ENCODE assay signal across 10 mouse cellular contexts in the genomic region with DNA sequence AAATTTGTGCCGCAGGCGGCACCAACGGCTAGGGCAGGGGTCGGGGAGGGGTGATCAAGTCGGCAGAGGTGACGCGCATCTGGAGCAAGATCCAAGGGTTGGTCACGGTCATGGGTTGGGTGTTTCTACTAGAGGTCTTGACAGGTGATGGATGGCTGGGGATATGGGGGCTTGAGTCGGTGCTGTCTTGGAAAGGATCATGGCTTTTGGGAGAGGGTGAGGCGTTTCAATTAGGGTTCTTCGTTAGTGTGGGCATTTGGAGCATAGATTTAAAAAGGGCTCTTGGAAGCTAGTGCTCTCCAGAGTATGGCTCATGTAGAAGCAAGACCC. TPM values are rescaled to one million over a fixed set of nuclear protein-coding genes. Genes with fewer than 3 reads are reported as not detected.
A peak's percentile ranks its signal among the peaks of the same experiment; 100 is the strongest.
DNase-seq lines count a peak whose midpoint lies in the region; ATAC-seq and TF ChIP-seq lines count a peak whose summit lies in the region.
"Had no signal": no experiment of that assay in that cellular context is flagged by ENCODE, and none has a peak within 500 bp of the region (broad histone marks: within the 10 kb centered on the region; RNA-seq: fewer than 3 reads in every experiment).

No protein-coding gene starts in this region.

- H3K9me3 ChIP-seq in heart, embryonic 16.5 days (replicated peaks; ENCODE audit: control insufficient read depth, low read length), result no peaks in the 10 kb centered on the region
- H3K9me3 ChIP-seq in MEL (replicated peaks; ENCODE audit: insufficient read depth, low read length), result no peaks in the 10 kb centered on the region
- H3K9me3 ChIP-seq in hindbrain, embryonic 10.5 days, result peaks cover 7% of the 10 kb centered on the region; the same call in 1 of the 2 replicates
- peaks cover 16% of the 10 kb centered on the region for H3K9me3 ChIP-seq in midbrain, embryonic 10.5 days (replicated peaks)

- H3K36me3 ChIP-seq in heart, embryonic 16.5 days (ENCODE audit: control insufficient read depth, insufficient read depth), result peaks cover 11% of the 10 kb centered on the region
- H3K36me3 ChIP-seq in MEL (ENCODE audit: control insufficient read depth in 1 of 2, insufficient read depth in 2 of 2, low read length in 2 of 2), result no peaks in the 10 kb centered on the region
- peaks cover 27% of the 10 kb centered on the region for H3K36me3 ChIP-seq in hindbrain, embryonic 10.5 days
- peaks cover 29% of the 10 kb centered on the region for H3K36me3 ChIP-seq in midbrain, embryonic 10.5 days

- 0 out of 2 replicates have a peak, but pooled peaks cover 2% of the 10 kb centered on the region for H3K4me1 ChIP-seq in heart, embryonic 16.5 days (ENCODE audit: control insufficient read depth, insufficient read depth, low read length)
- peaks cover 0 to 6% of the 10 kb centered on the region in 2 experiments; a peak in 2 of 4 replicates for H3K4me1 ChIP-seq in MEL (ENCODE audit: control insufficient read depth in 1 of 2, insufficient read depth in 2 of 2, low read length in 2 of 2)
- H3K4me1 ChIP-seq in hindbrain, embryonic 10.5 days (replicated peaks), result peaks cover 7% of the 10 kb centered on the region
- peaks cover 5% of the 10 kb centered on the region for H3K4me1 ChIP-seq in midbrain, embryonic 10.5 days

- no peaks in the 10 kb centered on the region for H3K27me3 ChIP-seq in heart, embryonic 16.5 days (ENCODE audit: control insufficient read depth, insufficient read depth, low read length)
- H3K27me3 ChIP-seq in MEL (ENCODE audit: control insufficient read depth in 1 of 2, insufficient read depth in 2 of 2, low read length in 2 of 2), result no peaks in the 10 kb centered on the region
- no peaks in the 10 kb centered on the region for H3K27me3 ChIP-seq in hindbrain, embryonic 10.5 days (ENCODE audit: insufficient read depth, poor library complexity, severe bottlenecking)
- H3K27me3 ChIP-seq in midbrain, embryonic 10.5 days (ENCODE audit: low read depth, poor library complexity, severe bottlenecking), result no peaks in the 10 kb centered on the region

- 21% methylated on average over 11 of the region's 11 CpGs for WGBS in heart, embryonic 16.5 days
- 32% methylated on average over 11 of the region's 11 CpGs for WGBS in hindbrain, embryonic 10.5 days
- WGBS in midbrain, embryonic 10.5 days, result 25% methylated on average over 11 of the region's 11 CpGs

- TF ChIP-seq CTCF in MEL (IDR thresholded peaks at IDR 0.05 in 2 of 3, conservative IDR thresholded peaks at IDR 0.05 in 1 of 3; ENCODE audit: control insufficient read depth in 1 of 3, insufficient read depth in 1 of 3, low read depth in 2 of 3, low read length in 3 of 3, poor library complexity in 1 of 3, severe bottlenecking in 1 of 3), result no peak

- DNase-seq in heart, adult 8-10 months (ENCODE audit: low spot score), result no peak
- no peak for DNase-seq in MEL (ENCODE audit: low read depth, low spot score)
- no peak for DNase-seq in hindbrain, embryonic 10.5 days (ENCODE audit: low spot score)
- DNase-seq in midbrain, embryonic 10.5 days (ENCODE audit: low spot score), result no peak
- DNase-seq in T-cell, adult 2 months (ENCODE audit: low spot score), result no peak
- no peak for DNase-seq in adrenal gland, adult 8-10 months
- no peak for DNase-seq in spleen, adult 12 weeks (ENCODE audit: low spot score)

- H3K9ac ChIP-seq in heart, embryonic 16.5 days (ENCODE audit: low read length), result peak overlapping the region; percentile 77
- peak overlapping the region; percentile 90 for H3K9ac ChIP-seq in MEL (ENCODE audit: control insufficient read depth, low read depth, low read length, poor library complexity, severe bottlenecking)

- ATAC-seq in heart, embryonic 16.5 days (replicated peaks; ENCODE audit: extremely low read depth, insufficient read depth, low FRiP score), result no peak

- no peak for TF ChIP-seq EP300 in MEL (IDR thresholded peaks at IDR 0.05; ENCODE audit: low read depth in 1 of 2, low read length in 2 of 2)

- H3K79me2 ChIP-seq in MEL (ENCODE audit: control insufficient read depth, insufficient read depth, low read length, poor library complexity), result peaks cover 6% of the 10 kb centered on the region

- peak overlapping the region; percentile 92 for H3K27ac ChIP-seq in heart, embryonic 16.5 days (ENCODE audit: low read length)
- 0 out of 2 replicates have a peak overlapping the region, but pooled peaks have one; percentile 8 for H3K27ac ChIP-seq in MEL (ENCODE audit: control insufficient read depth, low read depth, low read length)
- peak overlapping the region; percentile 95 for H3K27ac ChIP-seq in hindbrain, embryonic 10.5 days
- H3K27ac ChIP-seq in midbrain, embryonic 10.5 days (replicated peaks), result peak overlapping the region; percentile 94

- TF ChIP-seq POLR2A in MEL (IDR thresholded peaks at IDR 0.05; ENCODE audit: control insufficient read depth in 1 of 2, insufficient read depth in 1 of 2, low read depth in 1 of 2, low read length in 2 of 2, poor library complexity in 1 of 2), result no peak; a peak in 1 of 4 replicates

- peak overlapping the region; percentile 75 for H3K4me2 ChIP-seq in heart, embryonic 16.5 days (ENCODE audit: low read depth, low read length)

- peak overlapping the region; percentile 57 for H3K4me3 ChIP-seq in heart, embryonic 16.5 days (ENCODE audit: low read length)
- H3K4me3 ChIP-seq in MEL (ENCODE audit: control insufficient read depth in 1 of 2, insufficient read depth in 1 of 2, low read depth in 2 of 2, low read length in 2 of 2), result peak overlapping the region; percentile 79 to 86
- H3K4me3 ChIP-seq in hindbrain, embryonic 10.5 days, result peak overlapping the region; percentile 65
- H3K4me3 ChIP-seq in midbrain, embryonic 10.5 days, result peak overlapping the region; percentile 65

- no peak for TF ChIP-seq RAD21 in MEL (IDR thresholded peaks at IDR 0.05; ENCODE audit: low read depth, low read length)

TF ChIP-seq in MEL, 35 proteins besides CTCF, POLR2A, EP300 and RAD21 (continues in another document):
- no peak for TF ChIP-seq SIN3A (IDR thresholded peaks at IDR 0.05; ENCODE audit: low read length)
- TF ChIP-seq NELFE (IDR thresholded peaks at IDR 0.05; ENCODE audit: low read depth, low read length), result no peak
- TF ChIP-seq CHD1 (IDR thresholded peaks at IDR 0.05; ENCODE audit: low read depth, low read length), result no peak
- TF ChIP-seq POLR2AphosphoS2 (IDR thresholded peaks at IDR 0.05; ENCODE audit: low read length), result no peak
- TF ChIP-seq KAT2A (conservative IDR thresholded peaks at IDR 0.05; ENCODE audit: low read depth, low read length), result no peak
- no peak for TF ChIP-seq MEF2A (IDR thresholded peaks at IDR 0.05; ENCODE audit: extremely low read depth, insufficient replicate concordance, low read depth, low read length, poor library complexity, severe bottlenecking)

RNA-seq across cellular contexts. Expression of a gene that starts 0.2 kb away (rescaled TPM):
- not detected in 2 replicates for polyA plus RNA-seq in heart, embryonic 16.5 days (2015; fragmentation: Nextera tagmentation; extraction: Ambion mirVana)
- not detected for total RNA-seq in heart, adult 8-10 months (2022)
- total RNA-seq in MEL (2012; rRNA removed), result 0.36 TPM in 1 of 2 replicates, not detected in the other
- polyA plus RNA-seq in MEL (2012; ENCODE audit: insufficient read depth in 1 of 2, insufficient read length in 2 of 2, low read depth in 1 of 2, low replicate concordance in 2 of 2, missing spikeins in 1 of 2), result 10 to 100 TPM in 1 of 2 experiments, not detected in 1; 11.0 TPM
- polyA plus RNA-seq in hindbrain, embryonic 10.5 days (2016; fragmentation: Nextera tagmentation; extraction: Ambion mirVana), result not detected in 2 replicates
- 0.36 and 0.50 TPM in 2 replicates for polyA plus RNA-seq in midbrain, embryonic 10.5 days (2016; fragmentation: Nextera tagmentation; extraction: Ambion mirVana)
- total RNA-seq in adrenal gland, adult 8-10 months (2022), result not detected
- total RNA-seq: common myeloid progenitor, adult 5-6 weeks; monocyte, adult 5-6 weeks had no signal

RNA-seq across cellular contexts. Expression of a gene that starts 6.0 kb away (rescaled TPM):
- 32.4 and 34.0 TPM in 2 replicates for polyA plus RNA-seq in heart, embryonic 16.5 days (2015; fragmentation: Nextera tagmentation; extraction: Ambion mirVana)
- total RNA-seq in heart, adult 8-10 months (2022), result 1 to 10 TPM; 4.3 to 6.7 (median 5.7) TPM
- 19.1 and 23.0 TPM in 2 replicates for total RNA-seq in MEL (2012; rRNA removed)
- 10 to 100 TPM in 1 of 2 experiments, not detected in 1; 60.1 TPM for polyA plus RNA-seq in MEL (2012; ENCODE audit: insufficient read depth in 1 of 2, insufficient read length in 2 of 2, low read depth in 1 of 2, low replicate concordance in 2 of 2, missing spikeins in 1 of 2)
- polyA plus RNA-seq in hindbrain, embryonic 10.5 days (2016; fragmentation: Nextera tagmentation; extraction: Ambion mirVana), result 78.2 and 101 TPM in 2 replicates
- polyA plus RNA-seq in midbrain, embryonic 10.5 days (2016; fragmentation: Nextera tagmentation; extraction: Ambion mirVana), result 85.9 and 90.5 TPM in 2 replicates
- 10 to 100 TPM; 14.4 to 18.2 (median 15.7) TPM for total RNA-seq in adrenal gland, adult 8-10 months (2022)

RNA-seq across cellular contexts. Expression of a gene that starts 8.1 kb away (rescaled TPM):
- 31.5 and 35.3 TPM in 2 replicates for polyA plus RNA-seq in heart, embryonic 16.5 days (2015; fragmentation: Nextera tagmentation; extraction: Ambion mirVana)
- total RNA-seq in heart, adult 8-10 months (2022), result 10 to 100 TPM; 34.4 to 60.5 (median 46.7) TPM
- 13.9 and 16.0 TPM in 2 replicates for total RNA-seq in MEL (2012; rRNA removed)
- polyA plus RNA-seq in MEL (2012; ENCODE audit: insufficient read depth in 1 of 2, insufficient read length in 2 of 2, low read depth in 1 of 2, low replicate concordance in 2 of 2, missing spikeins in 1 of 2), result 10 to 100 TPM in 1 of 2 experiments, not detected in 1; 36.1 TPM
- 19.5 and 23.7 TPM in 2 replicates for polyA plus RNA-seq in hindbrain, embryonic 10.5 days (2016; fragmentation: Nextera tagmentation; extraction: Ambion mirVana)
- polyA plus RNA-seq in midbrain, embryonic 10.5 days (2016; fragmentation: Nextera tagmentation; extraction: Ambion mirVana), result 16.7 and 23.2 TPM in 2 replicates
- 10 to 100 TPM; 68.5 to 92.2 (median 76.2) TPM for total RNA-seq in adrenal gland, adult 8-10 months (2022)

RNA-seq across cellular contexts. Expression of a gene that starts 25.3 kb away (rescaled TPM):
- polyA plus RNA-seq in heart, embryonic 16.5 days (2015; fragmentation: Nextera tagmentation; extraction: Ambion mirVana), result 33.2 and 33.5 TPM in 2 replicates
- 10 to 100 TPM; 18.3 to 21.9 (median 21.3) TPM for total RNA-seq in heart, adult 8-10 months (2022)
- 23.0 and 23.4 TPM in 2 replicates for total RNA-seq in MEL (2012; rRNA removed)
- 100 to 1,000 TPM in 1 of 2 experiments, 10 to 100 TPM in 1; 37.0 to 539 TPM for polyA plus RNA-seq in MEL (2012; ENCODE audit: insufficient read depth in 1 of 2, insufficient read length in 2 of 2, low read depth in 1 of 2, low replicate concordance in 2 of 2, missing spikeins in 1 of 2)
- polyA plus RNA-seq in hindbrain, embryonic 10.5 days (2016; fragmentation: Nextera tagmentation; extraction: Ambion mirVana), result 36.0 and 42.8 TPM in 2 replicates
- polyA plus RNA-seq in midbrain, embryonic 10.5 days (2016; fragmentation: Nextera tagmentation; extraction: Ambion mirVana), result 40.2 and 44.5 TPM in 2 replicates
- 10 to 100 TPM; 57.1 to 76.9 (median 64.6) TPM for total RNA-seq in adrenal gland, adult 8-10 months (2022)

RNA-seq across cellular contexts. Expression of a gene that starts 28.5 kb away (rescaled TPM):
- polyA plus RNA-seq in heart, embryonic 16.5 days (2015; fragmentation: Nextera tagmentation; extraction: Ambion mirVana), result 4.1 and 8.5 TPM in 2 replicates
- 1 to 10 TPM in 1 of 4 experiments, under 1 TPM in 3; 0.37 to 1.0 (median 0.73) TPM for total RNA-seq in heart, adult 8-10 months (2022)
- 3.9 and 5.8 TPM in 2 replicates for total RNA-seq in MEL (2012; rRNA removed)
- 10 to 100 TPM in 1 of 2 experiments, not detected in 1; 12.2 TPM for polyA plus RNA-seq in MEL (2012; ENCODE audit: insufficient read depth in 1 of 2, insufficient read length in 2 of 2, low read depth in 1 of 2, low replicate concordance in 2 of 2, missing spikeins in 1 of 2)
- polyA plus RNA-seq in hindbrain, embryonic 10.5 days (2016; fragmentation: Nextera tagmentation; extraction: Ambion mirVana), result 18.7 and 22.9 TPM in 2 replicates
- polyA plus RNA-seq in midbrain, embryonic 10.5 days (2016; fragmentation: Nextera tagmentation; extraction: Ambion mirVana), result 17.0 and 17.6 TPM in 2 replicates
- 1 to 10 TPM; 4.7 to 7.3 (median 5.4) TPM for total RNA-seq in adrenal gland, adult 8-10 months (2022)
- total RNA-seq: monocyte, adult 5-6 weeks had no signal

Comparison
In these comparisons a context has a peak if more than half of its experiments do, and no peak if none do; other contexts are left out.
1. H3K27ac ChIP-seq: peak in every context shown above with its lines; median percentile 95 in hindbrain, embryonic 10.5 days; 94 in midbrain, embryonic 10.5 days; 92 in heart, embryonic 16.5 days; 8 in MEL.